Mouse (Mus musculus) lung, embryonic 14.5 days (tissue): ENCODE data around the gene Fasn. TPM values are rescaled to one million over a fixed set of nuclear protein-coding genes. Genes with fewer than 3 reads are reported as not detected.

Experiments
- ATAC-seq: fragments of 200-750 bp; cut with Nextera tagmentation; 2 replicates; pipeline ENCODE4 v1.8.0; 2017; ENCODE audit warnings: mild to moderate bottlenecking, moderate TSS enrichment, moderate library complexity; ENCODE audit not compliant: insufficient read depth
- DNase-seq: peaks from one replicate; pipeline ENCODE4 v3.0.0-alpha.2; 2015
- H3K27ac ChIP-seq: fragments of 300-500 bp; sonication (generic); 2 replicates; pipeline ENCODE4 v1.5.1; 2014; ENCODE audit warnings: low read depth, mild to moderate bottlenecking, moderate library complexity
- H3K27me3 ChIP-seq: fragments of 300-500 bp; sonication (generic); 2 replicates; pipeline ENCODE4 v1.6.1; 2014; ENCODE audit warnings: low read length, control low read depth; ENCODE audit not compliant: insufficient read depth
- H3K36me3 ChIP-seq: fragments of 300-500 bp; sonication (generic); 2 replicates; pipeline ENCODE4 v1.6.1; 2014; ENCODE audit warnings: control low read depth; ENCODE audit not compliant: insufficient read depth
- H3K4me1 ChIP-seq: fragments of 300-500 bp; sonication (generic); 2 replicates; pipeline ENCODE4 v1.6.1; 2014; ENCODE audit warnings: antibody characterized with exemption, control low read depth; ENCODE audit not compliant: insufficient read depth
- H3K4me2 ChIP-seq: fragments of 300-500 bp; sonication (generic); 2 replicates; pipeline ENCODE4 v1.6.1; 2014; ENCODE audit warnings: mild to moderate bottlenecking
- H3K4me3 ChIP-seq: fragments of 300-500 bp; sonication (generic); 2 replicates; pipeline ENCODE4 v1.5.1; 2014; ENCODE audit warnings: low read depth, low read length
- H3K9ac ChIP-seq: fragments of 300-500 bp; sonication (generic); 2 replicates; pipeline ENCODE4 v1.6.1; 2014
- H3K9me3 ChIP-seq: fragments of 300-500 bp; sonication (generic); 2 replicates; pipeline ENCODE4 v1.6.1; 2016; ENCODE audit warnings: low read depth, low read length, control low read depth
- CTCF ChIP-seq: IDR thresholded peaks from 2 replicates; pipeline ENCODE4 v1.5.1; 2016; ENCODE audit warnings: antibody characterized with exemption, low read depth
- WGBS: fragments of 180-500 bp; shearing (Covaris S2); extraction: QIAGEN DNeasy Blood & Tissue Kit; methylation state at CpG from one replicate; pipeline ENCODE4 v1.1.7; 2014; 5-methylcytosine and 5-hydroxymethylcytosine counted together
- polyA plus RNA-seq: library from polyadenylated mRNA; unstranded; fragments of >200 nt; fragmentation: Nextera tagmentation; extraction: Ambion mirVana; gene quantifications from 2 replicates; pipeline ENCODE4 v1.2.1, GENCODE M21; 2014

Gene Fasn
- polyA plus RNA-seq, 1 experiment from 2014 or later: 95.5 TPM

GRCm38 (mm10) chr11:120805375-120806298, 18.7 kb downstream of the Fasn start:
- H3K4me3 ChIP-seq: no peak overlapping the region
- TF ChIP-seq CTCF: no peak
- no peak overlapping the region for H3K9ac ChIP-seq
- peaks cover 56% of the 10 kb centered on the region for H3K36me3 ChIP-seq
- H3K4me1 ChIP-seq: no peaks in the 10 kb centered on the region
- no peaks in the 10 kb centered on the region for H3K27me3 ChIP-seq
- H3K27ac ChIP-seq: no peak overlapping the region
- no peak for DNase-seq
- H3K4me2 ChIP-seq: no peak overlapping the region
- WGBS: 88% methylated on average over 7 of the region's 7 CpGs
- ATAC-seq: no peak
- H3K9me3 ChIP-seq: no peaks in the 10 kb centered on the region

- TF ChIP-seq CTCF: no peak
- H3K4me2 ChIP-seq: no peak overlapping the region
- peaks cover 48% of the 10 kb centered on the region for H3K36me3 ChIP-seq
- H3K4me3 ChIP-seq: no peak overlapping the region
- 56% methylated on average over 4 of the region's 4 CpGs for WGBS
- no peak overlapping the region for H3K9ac ChIP-seq
- DNase-seq: no peak
- H3K9me3 ChIP-seq: no peaks in the 10 kb centered on the region
- H3K4me1 ChIP-seq: peaks cover under 1% of the 10 kb centered on the region; the same call in 1 of the 2 replicates
- no peak overlapping the region for H3K27ac ChIP-seq
- no peaks in the 10 kb centered on the region for H3K27me3 ChIP-seq
- no peak for ATAC-seq
Measured at GRCm38 (mm10) chr11:120804769-120805168, 19.6 kb downstream of the Fasn start.

DNA sequence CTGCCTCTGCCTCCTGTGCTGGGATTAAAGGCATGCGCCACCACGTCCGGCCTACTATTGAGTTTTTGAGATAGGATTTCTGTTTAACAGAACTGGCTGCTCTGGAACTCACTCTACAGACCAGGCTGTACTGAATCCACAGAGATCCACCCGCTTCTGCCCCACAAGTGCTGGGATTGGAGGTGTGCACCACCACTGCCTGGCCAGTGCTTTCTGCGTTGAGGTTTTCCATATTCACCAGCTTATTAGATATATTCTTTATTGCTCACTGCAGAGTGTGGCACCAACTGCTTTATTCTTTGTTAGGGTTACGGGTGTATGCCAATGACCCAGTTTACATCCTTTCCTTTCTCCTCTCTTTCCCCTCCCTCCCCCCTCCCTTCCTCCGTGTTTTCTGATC, 20.1 kb downstream of the Fasn start:
- no peak overlapping the region for H3K27ac ChIP-seq
- H3K9me3 ChIP-seq: no peaks in the 10 kb centered on the region
- no peaks in the 10 kb centered on the region for H3K27me3 ChIP-seq
- peaks cover 4% of the 10 kb centered on the region; the same call in 1 of the 2 replicates for H3K4me1 ChIP-seq
- H3K4me3 ChIP-seq: no peak overlapping the region
- ATAC-seq (no peak), DNase-seq (no peak)
- WGBS: 73% methylated on average over 7 of the region's 7 CpGs
- H3K9ac ChIP-seq: no peak overlapping the region
- TF ChIP-seq CTCF: no peak
- peaks cover 43% of the 10 kb centered on the region for H3K36me3 ChIP-seq
- no peak overlapping the region for H3K4me2 ChIP-seq

- peaks cover 8% of the 10 kb centered on the region for H3K4me1 ChIP-seq
- peak; percentile 96 for DNase-seq
- peak overlapping the region; percentile 54; the same call in 1 of the 2 replicates for H3K27ac ChIP-seq
- H3K36me3 ChIP-seq: peaks cover 3% of the 10 kb centered on the region; the same call in 1 of the 2 replicates
- no peak overlapping the region; the same call in 1 of the 2 replicates for H3K4me2 ChIP-seq
- TF ChIP-seq CTCF: peak; percentile 94
- H3K4me3 ChIP-seq: 0 out of 2 replicates have a peak overlapping the region, but pooled peaks have one; percentile 0
- H3K27me3 ChIP-seq: no peaks in the 10 kb centered on the region
- 11% methylated on average over 10 of the region's 10 CpGs for WGBS
- ATAC-seq: peak; percentile 66
- no peaks in the 10 kb centered on the region for H3K9me3 ChIP-seq
- no peak overlapping the region for H3K9ac ChIP-seq
Measured at GRCm38 (mm10) chr11:120800061-120800904, 24.1 kb downstream of the Fasn start.

DNA sequence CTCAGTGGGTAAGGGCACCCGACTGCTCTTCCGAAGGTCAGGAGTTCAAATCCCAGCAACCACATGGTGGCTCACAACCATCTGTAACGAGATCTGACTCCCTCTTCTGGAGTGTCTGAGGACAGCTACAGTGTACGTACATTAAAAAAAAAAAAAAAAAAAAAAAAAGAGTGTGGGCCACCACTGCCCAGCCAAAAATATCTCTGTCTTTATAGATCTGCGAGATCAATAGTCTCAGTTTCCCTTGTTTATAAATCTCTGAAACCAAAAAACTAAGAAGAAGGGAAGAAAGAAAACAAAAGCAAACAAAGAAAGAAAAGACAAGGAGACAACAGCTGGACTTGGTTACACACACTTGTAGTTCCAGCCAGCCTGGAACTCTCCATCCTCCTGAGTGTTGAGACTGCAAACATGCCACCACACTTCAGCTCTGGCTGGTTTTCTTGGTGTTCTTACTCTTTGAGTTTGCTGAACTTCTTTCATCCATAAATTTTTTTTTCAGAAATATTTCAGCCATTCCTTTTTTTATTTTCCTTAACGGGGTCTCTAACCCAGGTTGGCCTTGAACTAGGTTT, 24.9 kb downstream of the Fasn start:
- Histone ChIP-seq H3K36me3 (peaks cover 6% of the 10 kb centered on the region), H3K9ac (no peak overlapping the region), H3K27me3 (no peaks in the 10 kb centered on the region), H3K4me2 (no peak overlapping the region; the same call in 1 of the 2 replicates), H3K4me3 (no peak overlapping the region), H3K27ac (no peak overlapping the region), H3K4me1 (peaks cover 10% of the 10 kb centered on the region), H3K9me3 (no peaks in the 10 kb centered on the region)
- WGBS: 58% methylated on average over 6 of the region's 6 CpGs
- ATAC-seq (no peak), DNase-seq (no peak)
- TF ChIP-seq CTCF: no peak

DNA sequence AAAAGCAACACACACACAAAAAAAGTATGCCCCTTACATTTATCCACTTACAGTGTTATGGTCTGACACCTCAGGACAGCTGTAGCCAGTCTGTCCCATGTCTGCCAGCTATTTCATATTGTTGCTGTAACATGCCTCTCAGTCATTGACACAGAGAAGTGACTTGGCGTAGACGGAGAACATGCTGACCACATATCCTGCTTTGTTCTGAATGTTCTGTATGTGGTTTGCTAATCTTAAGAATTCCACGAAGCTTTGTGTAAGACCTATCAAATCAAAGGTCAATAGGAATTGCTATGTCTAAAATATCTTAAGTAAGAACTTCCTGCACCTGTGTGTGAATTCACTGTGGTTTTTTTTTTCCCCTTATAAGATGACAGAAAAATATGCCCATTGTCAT, 26.1 kb downstream of the Fasn start:
- Histone ChIP-seq H3K36me3 (peaks cover 18% of the 10 kb centered on the region), H3K4me3 (no peak overlapping the region), H3K27ac (no peak overlapping the region), H3K27me3 (no peaks in the 10 kb centered on the region), H3K4me2 (no peak overlapping the region), H3K9me3 (no peaks in the 10 kb centered on the region), H3K9ac (no peak overlapping the region), H3K4me1 (peaks cover 10% of the 10 kb centered on the region)
- no peak for TF ChIP-seq CTCF
- no peak for ATAC-seq
- DNase-seq: no peak
- 73% methylated on average over 3 of the region's 3 CpGs for WGBS
